Mouse (Mus musculus) intestine, embryonic 14.5 days (tissue): Measurements from ENCODE around the gene Col26a1. TPM values are rescaled to one million over a fixed set of nuclear protein-coding genes. Genes with fewer than 3 reads are reported as not detected.

ENCODE experiments used
- ATAC-seq: fragments of 200-750 bp; cut with Nextera tagmentation; replicated peaks from 2 replicates; pipeline ENCODE4 v1.8.0; 2017; ENCODE audit warnings: low read depth, moderate number of reproducible peaks, moderate TSS enrichment, moderate library complexity; ENCODE audit not compliant: low FRiP score, low TSS enrichment
- DNase-seq: peaks from one replicate; pipeline ENCODE4 v3.0.0-alpha.2; 2018; ENCODE audit warnings: low spot score
- H3K27ac ChIP-seq: fragments of 300-500 bp; sonication (generic); 2 replicates; pipeline ENCODE4 v1.5.1; 2014; ENCODE audit warnings: low read depth, mild to moderate bottlenecking, control low read depth
- H3K27me3 ChIP-seq: fragments of 300-500 bp; sonication (generic); replicated peaks from 2 replicates; pipeline ENCODE4 v1.6.1; 2014; ENCODE audit warnings: low read length, control low read depth; ENCODE audit not compliant: control insufficient read depth, insufficient read depth
- H3K36me3 ChIP-seq: fragments of 300-500 bp; sonication (generic); 2 replicates; pipeline ENCODE4 v1.6.1; 2014; ENCODE audit warnings: low read length, control low read depth; ENCODE audit not compliant: control insufficient read depth, insufficient read depth
- H3K4me1 ChIP-seq: fragments of 300-500 bp; sonication (generic); replicated peaks from 2 replicates; pipeline ENCODE4 v1.6.1; 2014; ENCODE audit warnings: low read length, control low read depth, mixed read lengths; ENCODE audit not compliant: control insufficient read depth, insufficient read depth
- H3K4me2 ChIP-seq: fragments of 300-500 bp; sonication (generic); 2 replicates; pipeline ENCODE4 v1.6.1; 2014; ENCODE audit warnings: low read length
- H3K4me3 ChIP-seq: fragments of 300-500 bp; sonication (generic); 2 replicates; pipeline ENCODE4 v1.5.1; 2014; ENCODE audit warnings: low read depth, low read length, control low read depth, mixed read lengths
- H3K9ac ChIP-seq: fragments of 300-500 bp; sonication (generic); 2 replicates; pipeline ENCODE4 v1.6.1; 2014; ENCODE audit warnings: mild to moderate bottlenecking, low read length
- H3K9me3 ChIP-seq: fragments of 300-500 bp; sonication (generic); 2 replicates; pipeline ENCODE4 v1.6.1; 2016; ENCODE audit warnings: low read length, control low read depth; ENCODE audit not compliant: control insufficient read depth
- WGBS: fragments of 180-500 bp; shearing (Covaris S2); extraction: QIAGEN DNeasy Blood & Tissue Kit; methylation state at CpG from one replicate; pipeline ENCODE4 v1.1.7; 2014; 5-methylcytosine and 5-hydroxymethylcytosine counted together
- polyA plus RNA-seq: library from polyadenylated mRNA; unstranded; fragments of >200 nt; fragmentation: Nextera tagmentation; extraction: Ambion mirVana; gene quantifications from 2 replicates; pipeline ENCODE4 v1.2.1, GENCODE M21; 2014

Col26a1 gene
- polyA plus RNA-seq, 1 experiment from 2014 or later = 10.4 TPM

DNA sequence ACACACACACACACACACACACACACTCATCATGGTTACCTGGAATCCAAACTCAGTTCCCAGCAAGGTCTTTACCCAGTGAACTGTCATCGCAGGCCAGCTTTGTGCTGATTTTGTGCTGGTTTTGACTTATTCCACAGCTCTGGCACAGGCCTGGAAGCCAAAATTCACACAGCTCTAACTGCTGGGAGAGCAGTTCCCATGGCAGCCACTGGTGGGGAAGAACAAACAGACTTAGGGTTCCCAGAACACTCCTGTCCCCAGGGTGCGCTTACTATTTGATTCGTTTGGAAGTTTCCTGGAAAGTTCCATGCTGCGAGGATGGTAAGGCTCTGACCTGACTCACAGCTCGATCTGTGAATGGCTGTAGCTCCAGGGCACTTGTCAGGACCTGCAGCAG, 161.4 kb downstream of the Col26a1 start:
- DNase-seq (no peak), ATAC-seq (no peak)
- H3K9ac ChIP-seq = no peak overlapping the region
- 68% methylated on average over 5 of the region's 5 CpGs for WGBS
- no peak overlapping the region for H3K4me2 ChIP-seq
- H3K27ac ChIP-seq = no peak overlapping the region
- H3K4me3 ChIP-seq = no peak overlapping the region
- H3K4me1 ChIP-seq = no peaks in the 10 kb centered on the region
- H3K36me3 ChIP-seq = no peaks in the 10 kb centered on the region
- H3K9me3 ChIP-seq = no peaks in the 10 kb centered on the region
- H3K27me3 ChIP-seq = no peaks in the 10 kb centered on the region

DNA sequence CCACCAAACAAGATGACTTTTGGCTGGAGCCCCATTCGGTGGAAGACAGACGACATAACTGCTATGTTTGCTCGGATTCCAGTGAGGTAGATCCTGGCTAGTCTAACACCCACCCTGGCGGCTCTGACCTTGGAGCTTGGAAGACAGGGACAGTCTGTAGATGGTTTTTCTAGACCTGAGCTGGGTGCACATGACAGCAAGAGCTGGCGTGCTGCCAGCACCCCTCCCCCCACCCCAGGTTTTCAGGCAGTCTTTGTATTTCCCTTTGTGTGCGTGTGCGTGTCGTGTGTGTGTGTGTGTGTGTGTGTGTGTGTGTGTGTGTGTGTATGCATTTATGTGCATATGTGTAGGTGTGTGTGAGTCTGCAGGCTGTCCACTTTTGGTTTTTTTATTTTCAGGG, 164.4 kb downstream of the Col26a1 start:
- Histone ChIP-seq H3K36me3 (no peaks in the 10 kb centered on the region), H3K4me2 (no peak overlapping the region), H3K4me1 (no peaks in the 10 kb centered on the region), H3K4me3 (no peak overlapping the region), H3K27me3 (no peaks in the 10 kb centered on the region), H3K9ac (no peak overlapping the region), H3K9me3 (no peaks in the 10 kb centered on the region), H3K27ac (no peak overlapping the region)
- WGBS = 57% methylated on average over 8 of the region's 8 CpGs
- DNase-seq (no peak), ATAC-seq (no peak)

DNA sequence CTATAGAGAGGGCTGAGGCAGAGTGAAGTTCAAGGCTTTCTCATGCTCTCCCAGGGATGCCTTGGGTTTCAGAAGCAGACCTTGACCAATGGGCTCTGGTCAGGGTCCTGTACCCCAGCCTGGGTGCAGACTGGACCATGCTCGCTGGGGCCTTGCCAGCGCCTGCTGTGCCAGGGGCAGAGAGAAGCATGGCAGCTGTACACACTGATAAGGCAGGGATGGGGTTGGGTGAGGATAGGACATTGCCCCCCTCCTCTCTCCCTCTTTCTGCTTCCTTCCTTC, 165.5 kb downstream of the Col26a1 start:
- 72% methylated on average over 2 of the region's 2 CpGs for WGBS
- DNase-seq = no peak
- H3K4me1 ChIP-seq = no peaks in the 10 kb centered on the region
- H3K27ac ChIP-seq = no peak overlapping the region
- H3K27me3 ChIP-seq = no peaks in the 10 kb centered on the region
- no peaks in the 10 kb centered on the region for H3K9me3 ChIP-seq
- no peak for ATAC-seq
- H3K9ac ChIP-seq = no peak overlapping the region
- H3K36me3 ChIP-seq = no peaks in the 10 kb centered on the region
- H3K4me2 ChIP-seq = no peak overlapping the region
- H3K4me3 ChIP-seq = no peak overlapping the region

DNA sequence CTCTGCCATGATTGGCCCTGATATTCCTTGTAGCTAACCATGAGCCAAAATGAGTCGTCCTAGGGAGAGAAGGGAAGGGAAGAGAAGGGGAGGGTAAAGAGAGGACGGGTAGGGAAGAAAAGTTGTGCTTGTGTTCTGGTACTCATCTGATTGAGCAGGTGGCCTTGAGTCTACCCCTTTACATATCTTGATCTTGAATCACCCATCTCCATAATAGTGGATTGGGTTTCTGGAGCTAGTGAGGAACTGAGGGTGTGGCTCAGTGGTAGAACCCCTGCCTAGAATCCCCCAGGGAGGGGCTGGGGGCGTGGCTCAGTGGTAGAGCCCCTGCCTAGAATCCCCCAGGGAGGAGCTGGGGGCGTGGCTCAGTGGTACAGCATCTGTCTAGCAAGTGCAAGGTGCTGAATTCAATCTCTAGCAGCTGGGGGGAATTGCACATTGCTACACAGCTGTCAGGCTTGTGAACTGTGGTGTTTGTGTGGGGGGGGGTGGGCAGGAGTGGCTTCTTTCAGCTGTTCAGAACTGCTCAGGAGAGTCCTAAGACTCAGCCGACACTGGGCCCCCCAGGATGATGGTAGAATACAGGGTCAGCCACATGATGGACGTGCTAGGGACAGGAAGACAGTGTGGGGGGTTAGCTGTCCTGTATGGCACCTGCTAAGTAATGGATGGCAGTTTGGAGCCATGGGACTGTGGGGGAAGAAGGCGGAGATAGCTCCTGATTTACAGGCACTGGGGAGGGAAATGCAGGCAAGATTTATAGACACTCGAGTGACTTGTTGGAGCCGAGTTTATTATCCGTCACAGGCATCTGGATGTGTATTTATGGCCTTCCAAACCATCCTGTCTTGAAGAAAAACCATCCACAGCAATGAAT, 166.1 kb downstream of the Col26a1 start:
- WGBS = 36% methylated on average over 10 of the region's 10 CpGs

DNA sequence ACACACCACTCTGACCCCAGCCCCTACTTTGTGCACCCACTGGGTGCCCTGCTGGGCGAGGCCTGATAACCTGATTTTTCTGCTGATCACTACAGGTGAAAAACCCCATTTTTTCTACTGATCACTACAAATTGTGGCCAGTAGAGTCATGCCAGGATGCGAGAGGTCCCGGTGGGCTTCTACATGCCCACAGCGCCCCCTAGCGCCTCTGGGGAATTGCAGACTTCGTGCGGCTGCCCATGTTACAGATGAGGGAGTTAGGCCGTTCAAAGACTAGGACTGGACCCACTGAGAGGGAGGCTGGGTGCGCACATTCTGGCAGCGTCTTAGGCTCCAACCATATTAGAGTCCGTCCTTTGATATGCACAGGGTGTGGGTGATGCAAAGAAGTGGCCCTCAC, 168.1 kb downstream of the Col26a1 start:
- no peaks in the 10 kb centered on the region for H3K36me3 ChIP-seq
- peak overlapping the region; percentile 37 for H3K4me2 ChIP-seq
- H3K9ac ChIP-seq = no peak overlapping the region
- no peak overlapping the region for H3K27ac ChIP-seq
- 27% methylated on average over 11 of the region's 11 CpGs for WGBS
- ATAC-seq (no peak), DNase-seq (peak; percentile 71)
- H3K9me3 ChIP-seq = no peaks in the 10 kb centered on the region
- H3K27me3 ChIP-seq = no peaks in the 10 kb centered on the region
- H3K4me3 ChIP-seq = no peak overlapping the region
- no peaks in the 10 kb centered on the region for H3K4me1 ChIP-seq

More for the DNA sequence above, 166.1 kb downstream of the Col26a1 start:
- ATAC-seq (no peak), DNase-seq (no peak)
- H3K27me3 ChIP-seq = no peaks in the 10 kb centered on the region
- no peak overlapping the region for H3K9ac ChIP-seq
- no peak overlapping the region for H3K27ac ChIP-seq
- H3K4me3 ChIP-seq = no peak overlapping the region
- no peak overlapping the region for H3K4me2 ChIP-seq
- H3K4me1 ChIP-seq = no peaks in the 10 kb centered on the region
- H3K36me3 ChIP-seq = no peaks in the 10 kb centered on the region
- H3K9me3 ChIP-seq = no peaks in the 10 kb centered on the region

DNA sequence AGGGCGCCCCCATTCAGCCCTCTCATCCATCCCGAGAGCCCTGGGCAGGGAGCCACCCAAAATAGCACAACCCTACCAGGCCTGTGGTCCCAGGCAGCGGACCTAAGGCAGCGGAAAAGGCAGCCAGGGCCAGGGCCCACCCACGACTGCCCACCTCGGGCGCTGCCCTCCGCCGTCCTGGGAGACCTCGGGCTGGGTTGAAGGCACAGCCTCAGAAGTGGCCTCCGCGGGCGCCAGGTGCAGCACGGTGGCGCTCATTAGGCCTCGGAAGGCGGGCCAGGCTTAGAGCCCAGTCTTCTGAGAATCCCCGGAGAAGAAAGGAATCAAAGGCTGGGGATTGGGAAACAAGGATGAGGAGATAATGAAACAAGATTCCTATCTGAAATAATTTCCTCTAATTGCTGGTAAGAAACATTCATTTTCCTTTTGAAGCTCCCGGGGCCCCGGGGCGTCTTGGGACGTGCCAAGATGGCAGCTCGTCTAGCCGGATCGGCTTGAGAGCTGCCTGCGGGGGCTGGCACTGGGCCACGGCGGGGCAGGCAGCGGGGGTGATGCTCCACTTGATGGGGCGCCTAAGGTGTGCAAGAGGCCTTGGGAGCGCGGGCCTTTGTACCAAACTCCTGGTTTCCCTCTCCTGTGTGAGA, 168.7 kb downstream of the Col26a1 start:
- Histone ChIP-seq H3K27ac (no peak overlapping the region), H3K9ac (no peak overlapping the region; the same call in 1 of the 2 replicates), H3K4me1 (no peaks in the 10 kb centered on the region), H3K4me2 (peak overlapping the region; percentile 37), H3K27me3 (no peaks in the 10 kb centered on the region), H3K9me3 (no peaks in the 10 kb centered on the region), H3K36me3 (no peaks in the 10 kb centered on the region), H3K4me3 (no peak overlapping the region)
- DNase-seq (no peak), ATAC-seq (0 out of 2 replicates have a peak, but pooled peaks have one; percentile 16)
- WGBS = 26% methylated on average over 32 of the region's 32 CpGs

DNA sequence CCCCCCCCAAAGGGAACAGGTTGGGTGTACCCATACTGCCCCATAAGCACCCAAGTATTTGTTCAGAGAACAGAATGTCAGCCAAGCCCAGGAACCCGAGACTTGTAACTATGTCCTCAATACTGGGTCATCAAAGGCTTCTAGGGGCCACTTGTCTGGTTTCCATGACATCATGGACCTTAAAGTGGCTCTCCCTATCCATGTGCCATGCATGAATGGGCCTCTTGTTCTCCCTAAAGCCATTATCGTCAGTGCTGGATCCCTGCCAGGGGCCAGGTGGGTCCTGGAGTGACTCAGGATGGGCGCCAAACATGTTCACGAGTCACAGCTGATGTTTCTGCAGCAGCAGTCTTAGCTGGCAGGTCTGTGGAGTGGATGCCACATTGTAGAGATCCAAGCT, 172.3 kb downstream of the Col26a1 start:
- no peak for DNase-seq
- 0 out of 2 replicates have a peak, but pooled peaks have one; percentile 16 for ATAC-seq
- no peaks in the 10 kb centered on the region for H3K36me3 ChIP-seq
- H3K27me3 ChIP-seq = no peaks in the 10 kb centered on the region
- no peaks in the 10 kb centered on the region for H3K9me3 ChIP-seq
- no peak overlapping the region for H3K9ac ChIP-seq
- H3K4me3 ChIP-seq = no peak overlapping the region
- 52% methylated on average over 4 of the region's 4 CpGs for WGBS
- H3K4me2 ChIP-seq = no peak overlapping the region
- H3K4me1 ChIP-seq = no peaks in the 10 kb centered on the region
- no peak overlapping the region for H3K27ac ChIP-seq

DNA sequence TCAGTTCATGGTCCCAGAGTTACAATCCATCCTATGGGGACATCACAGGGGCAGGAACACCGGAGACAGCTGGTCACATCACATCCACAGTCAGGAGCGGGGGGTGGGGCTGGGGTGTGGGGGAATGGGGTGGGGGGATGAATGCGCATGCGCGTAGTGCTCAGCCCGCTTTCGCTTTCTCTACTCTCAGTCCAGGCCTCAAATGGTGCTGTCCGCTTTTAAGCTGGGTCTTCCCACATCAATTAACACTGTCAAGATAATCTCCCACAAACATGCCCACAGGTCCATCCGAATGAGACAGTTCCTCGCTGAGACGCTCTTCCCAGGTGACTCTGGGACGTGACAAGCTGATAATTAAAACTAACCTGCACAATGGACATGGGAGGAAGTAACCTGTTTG, 174.9 kb downstream of the Col26a1 start:
- Histone ChIP-seq H3K27ac (no peak overlapping the region), H3K4me1 (no peaks in the 10 kb centered on the region), H3K4me3 (no peak overlapping the region), H3K9ac (no peak overlapping the region), H3K4me2 (no peak overlapping the region), H3K36me3 (no peaks in the 10 kb centered on the region), H3K27me3 (no peaks in the 10 kb centered on the region), H3K9me3 (0 out of 2 replicates have a peak, but pooled peaks cover 4% of the 10 kb centered on the region)
- DNase-seq = no peak
- 73% methylated on average over 12 of the region's 12 CpGs for WGBS
- no peak for ATAC-seq
